Mouse (Mus musculus): ENCODE results near the gene Arhgap20.

Gene Arhgap20

GRCm38 (mm10) chr9:51799156-51799555, 34.0 kb downstream of the Arhgap20 start:
- CTCF ChIA-PET = no interaction called here

- CTCF ChIA-PET = no interaction called here
Measured at GRCm38 (mm10) chr9:51807272-51807671, 42.1 kb downstream of the Arhgap20 start.

- CTCF ChIA-PET = no interaction called here
Measured at GRCm38 (mm10) chr9:51812931-51813330, 47.8 kb downstream of the Arhgap20 start.

GRCm38 (mm10) chr9:51824516-51824915, 59.4 kb downstream of the Arhgap20 start:
- CTCF ChIA-PET = no interaction called here

- CTCF ChIA-PET = no interaction called here
Measured at GRCm38 (mm10) chr9:51831596-51831995, 66.5 kb downstream of the Arhgap20 start.

GRCm38 (mm10) chr9:51832368-51832767, 67.2 kb downstream of the Arhgap20 start:
- CTCF ChIA-PET = no interaction called here

- CTCF ChIA-PET = no interaction called here
Measured at GRCm38 (mm10) chr9:51837716-51838115, 72.6 kb downstream of the Arhgap20 start.

GRCm38 (mm10) chr9:51843216-51843615, 78.1 kb downstream of the Arhgap20 start:
- CTCF ChIA-PET = no interaction called here

- CTCF ChIA-PET = no interaction called here
Measured at GRCm38 (mm10) chr9:51845796-51846195, 80.7 kb downstream of the Arhgap20 start.

GRCm38 (mm10) chr9:51853772-51854171, 88.6 kb downstream of the Arhgap20 start:
- CTCF ChIA-PET = no interaction called here

GRCm38 (mm10) chr9:51864273-51864672, 99.1 kb downstream of the Arhgap20 start:
- CTCF ChIA-PET = no interaction called here

GRCm38 (mm10) chr9:51866634-51867033, 101.5 kb downstream of the Arhgap20 start:
- CTCF ChIA-PET = no interaction called here

GRCm38 (mm10) chr9:51869056-51869455, 103.9 kb downstream of the Arhgap20 start:
- CTCF ChIA-PET = no interaction called here

GRCm38 (mm10) chr9:51874348-51874747, 109.2 kb downstream of the Arhgap20 start:
- CTCF ChIA-PET = no interaction called here

GRCm38 (mm10) chr9:51875531-51875930, 110.4 kb downstream of the Arhgap20 start:
- CTCF ChIA-PET = no interaction called here

- CTCF ChIA-PET = interaction anchor here (0.6 kb wide), 1 partner anchor 170 kb away, joined by 4 read pairs; no protein-coding TSS in a partner anchor
Measured at GRCm38 (mm10) chr9:51881386-51881785, 116.2 kb downstream of the Arhgap20 start.

- CTCF ChIA-PET = interaction anchor here (0.6 kb wide), 1 partner anchor 171 kb away, joined by 4 read pairs; no protein-coding TSS in a partner anchor
Measured at GRCm38 (mm10) chr9:51881881-51882280, 116.7 kb downstream of the Arhgap20 start.

GRCm38 (mm10) chr9:51883319-51883718, 118.2 kb downstream of the Arhgap20 start:
- CTCF ChIA-PET = no interaction called here

- CTCF ChIA-PET = no interaction called here
Measured at GRCm38 (mm10) chr9:51892921-51893320, 127.8 kb downstream of the Arhgap20 start.
